Mouse (Mus musculus): Measurements from ENCODE around the gene Mapk8ip1. TPM values are rescaled to one million over a fixed set of nuclear protein-coding genes. Genes with fewer than 3 reads are reported as not detected.

Gene Mapk8ip1
- polyA plus RNA-seq (2017; shearing (Covaris generic)), result under 1 TPM; 0.36 to 0.45 TPM

DNA sequence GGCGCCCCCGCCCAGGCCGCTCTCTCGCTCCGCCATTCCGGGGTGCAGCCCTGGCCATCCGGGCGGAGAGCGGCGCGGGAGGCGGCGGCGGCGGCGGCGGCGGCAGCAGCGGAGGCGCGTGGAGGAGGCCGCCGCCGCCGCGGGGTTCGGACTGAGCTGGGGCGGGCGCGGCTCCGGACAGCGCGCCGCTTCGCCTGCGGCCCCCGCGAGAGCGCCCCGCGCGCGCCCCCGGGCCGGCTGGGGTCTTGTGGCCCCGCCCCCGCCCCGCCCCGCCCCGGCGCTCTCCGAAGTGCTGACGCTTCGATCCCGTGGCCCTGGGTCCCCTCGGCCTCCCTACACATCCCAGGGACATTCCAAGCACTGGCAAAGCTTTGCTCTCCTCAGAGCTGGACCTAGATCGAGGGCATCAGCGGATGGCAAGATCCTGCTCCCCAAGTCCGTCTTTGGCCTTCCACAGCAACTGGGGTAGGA is at the start of gene Mapk8ip1:
Gene Mapk8ip1, minus strand, starts transcription at position 173 of the 471 bp plus-strand sequence.
- ATAC-seq, result no peak

DNA sequence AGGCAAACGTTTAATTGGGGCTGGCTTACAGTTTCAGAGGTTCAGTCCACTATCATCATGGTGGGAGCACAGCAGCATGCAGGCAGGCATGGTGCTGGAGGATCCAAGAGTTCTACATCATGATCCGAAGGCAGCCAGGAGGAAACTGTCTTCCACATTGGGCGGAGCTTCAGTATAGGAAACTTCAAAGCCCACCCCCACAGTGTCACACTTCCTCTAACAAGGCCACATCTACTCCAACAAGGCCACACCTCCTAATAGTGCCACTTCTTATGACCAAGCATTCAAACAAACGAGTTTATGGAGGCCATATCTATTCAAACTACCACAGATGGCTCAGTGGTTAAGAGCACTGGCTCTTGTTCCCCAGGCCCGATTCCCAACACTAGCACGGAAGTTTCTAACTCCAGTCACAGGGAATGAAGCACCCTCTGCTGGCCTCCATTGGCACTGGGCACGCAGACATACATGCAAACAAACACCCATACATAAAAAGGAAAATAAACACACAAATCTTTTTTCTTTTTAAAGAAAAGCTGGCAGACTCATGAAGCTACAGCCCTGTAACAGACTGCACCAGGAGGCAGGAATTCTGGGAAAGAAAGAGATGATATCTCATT is 46.2 kb upstream of the Mapk8ip1 start:
- no peak for ATAC-seq

DNA sequence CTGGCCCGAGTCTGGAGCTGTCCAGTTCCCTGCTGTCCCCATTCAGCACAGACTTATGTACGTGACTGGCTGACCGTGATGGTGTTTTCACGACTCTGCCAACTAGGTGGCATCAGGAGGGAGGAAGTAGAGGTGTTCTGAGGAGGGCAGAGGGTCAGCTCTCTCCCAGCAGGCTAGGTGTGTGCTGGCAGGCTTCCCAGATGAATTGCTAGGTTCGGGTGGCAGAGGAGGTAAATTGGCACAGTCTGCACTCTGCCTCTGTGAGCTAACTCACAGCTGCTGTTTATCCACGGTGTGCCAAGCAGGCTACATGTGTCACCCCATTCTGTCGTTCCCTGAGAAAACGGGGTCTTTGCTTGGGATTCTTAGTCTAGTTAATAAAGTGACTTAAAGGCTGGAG is 45.6 kb upstream of the Mapk8ip1 start:
- no peak for ATAC-seq

DNA sequence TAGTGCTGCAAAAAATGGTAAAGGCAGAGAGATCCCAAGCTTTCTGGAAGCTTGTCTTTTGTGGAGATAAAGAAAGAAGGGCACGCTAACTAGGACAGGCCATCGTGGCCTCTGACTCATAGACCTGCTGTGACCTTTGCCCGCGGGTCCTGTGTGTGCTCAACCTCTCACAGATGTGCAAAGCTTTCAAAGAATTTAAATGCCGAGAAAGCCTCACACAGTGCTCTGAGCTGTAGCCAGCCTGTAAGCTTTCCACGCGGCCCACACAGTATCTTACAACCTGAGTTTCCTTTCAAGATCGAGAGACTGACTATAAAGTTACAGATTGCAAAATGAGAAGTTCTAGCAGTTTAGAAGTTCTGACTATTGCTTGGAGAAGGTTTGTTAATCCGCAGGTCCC is 44.8 kb upstream of the Mapk8ip1 start:
- ATAC-seq, result peak; percentile 53

DNA sequence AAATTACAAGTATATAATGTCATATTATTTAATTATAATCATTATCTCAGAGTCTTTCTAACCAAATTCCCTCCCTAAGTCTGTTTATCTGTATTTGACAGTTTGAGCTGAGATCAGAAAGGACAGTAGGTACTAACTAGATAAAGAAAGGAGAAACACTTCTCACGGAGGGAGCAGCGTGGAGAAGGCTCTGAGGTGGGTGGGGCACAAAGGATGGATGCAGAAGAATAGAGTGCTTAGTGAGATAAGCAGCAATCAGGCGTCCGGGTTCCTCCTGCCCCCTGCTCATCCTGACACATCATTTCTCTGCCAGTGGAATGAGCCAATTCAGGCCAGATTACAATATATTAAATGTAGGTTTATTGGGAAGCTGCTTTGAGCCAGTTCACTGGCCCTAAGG is 43.3 kb upstream of the Mapk8ip1 start:
- ATAC-seq, result no peak

DNA sequence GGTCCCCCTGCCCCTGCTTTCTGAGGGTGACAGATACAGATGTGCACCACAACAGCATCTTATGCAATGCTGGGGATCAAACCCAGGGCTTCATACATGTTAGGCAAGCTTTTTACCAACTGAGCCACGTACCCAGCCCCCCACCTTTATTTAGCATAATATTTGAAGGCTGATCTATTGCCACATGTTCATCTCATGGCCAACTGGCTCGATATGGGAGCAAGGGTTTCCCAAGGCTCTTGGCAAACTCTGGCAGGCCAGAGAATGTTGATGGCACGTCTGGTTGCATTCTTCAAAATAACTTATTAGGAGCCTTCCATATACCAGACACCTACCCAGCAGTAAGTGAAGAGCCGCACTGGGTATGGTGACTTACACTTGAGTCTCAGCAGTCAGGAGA is 42.2 kb upstream of the Mapk8ip1 start:
- ATAC-seq, result no peak

DNA sequence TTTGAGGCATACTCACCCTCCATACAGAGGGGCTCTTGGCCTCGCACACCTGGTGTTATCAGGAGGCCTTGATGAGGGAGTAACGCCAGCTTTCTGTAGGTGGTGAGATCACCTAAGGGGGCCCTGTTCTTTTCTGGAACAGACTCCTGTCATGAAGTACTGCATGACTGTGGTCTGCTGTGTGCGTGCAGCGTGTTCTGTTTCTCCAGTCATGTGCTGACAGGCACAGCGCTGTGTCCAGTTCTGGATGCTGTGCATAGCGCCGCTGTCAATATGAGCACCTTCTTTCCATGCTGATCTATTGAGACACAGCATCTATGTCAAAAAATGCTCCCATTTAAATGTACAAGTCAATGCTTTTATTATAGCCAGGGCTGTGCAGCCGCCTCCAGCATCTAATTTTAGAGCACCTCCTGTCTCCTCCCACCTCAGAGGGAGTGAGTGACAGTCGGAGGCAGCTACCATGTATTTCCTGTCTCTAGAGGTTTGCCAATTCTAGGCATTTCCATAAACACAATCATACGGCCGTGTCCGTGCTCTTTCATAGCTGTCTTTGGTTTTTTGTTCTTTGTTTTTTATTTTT is 41.4 kb upstream of the Mapk8ip1 start:
- peak; percentile 73 for ATAC-seq

DNA sequence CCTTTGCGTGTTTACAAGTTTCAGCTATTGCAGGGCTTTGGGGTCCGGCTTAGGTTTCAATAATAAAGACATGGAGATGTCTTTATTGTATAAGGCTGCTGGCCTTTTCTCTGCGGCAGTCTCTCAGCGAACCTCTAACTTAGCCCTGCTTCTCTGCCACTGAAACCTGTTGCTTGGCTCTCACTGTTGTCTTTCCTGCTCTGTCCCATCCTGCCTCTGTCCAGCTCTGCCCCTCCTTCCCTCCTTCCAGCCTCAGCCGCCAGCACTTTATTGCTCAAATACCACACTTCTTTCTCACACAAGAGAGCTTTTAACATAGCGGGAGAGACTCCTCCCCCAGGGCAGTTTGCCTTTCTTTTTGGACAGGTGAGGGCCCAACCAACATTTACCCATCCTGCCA is 39.4 kb upstream of the Mapk8ip1 start:
- no peak for ATAC-seq

DNA sequence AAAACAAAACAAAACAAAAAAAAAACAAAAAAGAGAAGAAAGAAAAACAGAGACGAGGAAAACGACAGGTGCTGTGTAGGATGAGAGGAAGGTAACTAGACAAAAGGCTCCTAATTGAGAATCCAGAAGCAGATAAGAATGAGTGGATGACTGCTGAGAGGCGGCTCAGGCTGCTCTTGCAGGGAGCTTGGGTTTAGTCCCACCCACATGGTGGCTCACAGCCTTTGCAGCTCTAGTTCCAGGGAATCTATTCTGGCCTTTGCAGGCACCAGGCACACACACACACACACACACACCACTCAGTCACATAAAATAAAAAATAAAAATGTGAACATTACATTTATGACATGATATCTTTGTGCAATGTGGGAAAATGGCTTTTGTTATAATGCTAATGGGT is 37.5 kb upstream of the Mapk8ip1 start:
- ATAC-seq, result no peak

DNA sequence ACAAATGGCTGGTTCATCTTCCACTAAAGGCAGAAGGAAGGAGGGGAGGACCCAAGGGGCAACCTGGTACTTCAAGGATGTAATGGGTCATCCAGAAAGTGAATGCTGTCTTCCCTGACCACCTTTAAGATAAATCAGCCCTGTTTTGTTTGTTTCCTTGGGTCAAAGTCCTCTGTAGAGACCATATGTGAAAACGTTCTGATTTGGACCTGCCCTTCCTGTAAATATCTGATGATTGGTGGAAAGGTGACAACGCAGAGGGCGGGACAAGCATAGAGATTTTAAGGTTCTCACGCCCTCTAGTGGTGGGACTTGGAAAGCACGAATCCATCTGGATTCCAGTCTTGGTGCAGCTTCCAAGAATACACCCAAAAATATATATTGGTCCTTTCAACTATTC is 36.8 kb upstream of the Mapk8ip1 start:
- ATAC-seq, result peak; percentile 21

DNA sequence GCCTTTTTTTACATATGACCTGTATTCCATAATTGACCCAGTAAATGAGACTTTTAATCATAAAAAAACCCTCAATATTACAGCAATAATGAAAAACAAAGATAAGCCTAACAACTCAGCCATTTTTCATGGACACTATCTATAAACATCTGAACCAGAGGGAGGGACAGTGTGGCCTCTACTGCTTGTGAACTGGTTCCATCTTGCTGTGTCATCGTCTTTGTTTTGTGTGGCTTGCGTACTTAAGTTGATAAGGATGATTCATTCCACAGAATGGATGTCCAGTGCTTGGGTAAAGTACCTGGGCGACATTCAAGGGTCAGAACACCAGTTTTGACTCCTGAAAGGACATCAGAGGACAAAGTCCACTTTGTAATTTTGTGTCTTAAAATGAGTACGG is 36.3 kb upstream of the Mapk8ip1 start:
- no peak for ATAC-seq

DNA sequence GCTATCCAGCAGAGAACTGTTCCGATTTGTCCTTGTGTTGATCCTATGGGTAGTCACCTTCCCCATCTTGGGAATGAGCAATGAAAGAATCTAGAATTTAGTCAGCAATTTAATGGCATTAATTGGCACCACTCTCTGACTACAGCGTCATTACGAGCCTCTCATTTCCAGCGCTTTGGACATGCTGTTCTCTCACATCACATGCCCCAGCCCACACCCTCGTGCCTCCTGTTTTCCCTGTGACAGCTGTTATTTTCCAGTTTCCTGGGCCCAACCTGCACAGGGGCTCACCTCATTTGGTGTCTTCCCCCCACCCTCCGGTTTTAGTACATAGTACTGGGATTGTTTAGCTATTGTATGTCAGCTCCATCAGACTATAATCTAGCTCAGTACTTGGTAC is 34.0 kb upstream of the Mapk8ip1 start:
- no peak for ATAC-seq

DNA sequence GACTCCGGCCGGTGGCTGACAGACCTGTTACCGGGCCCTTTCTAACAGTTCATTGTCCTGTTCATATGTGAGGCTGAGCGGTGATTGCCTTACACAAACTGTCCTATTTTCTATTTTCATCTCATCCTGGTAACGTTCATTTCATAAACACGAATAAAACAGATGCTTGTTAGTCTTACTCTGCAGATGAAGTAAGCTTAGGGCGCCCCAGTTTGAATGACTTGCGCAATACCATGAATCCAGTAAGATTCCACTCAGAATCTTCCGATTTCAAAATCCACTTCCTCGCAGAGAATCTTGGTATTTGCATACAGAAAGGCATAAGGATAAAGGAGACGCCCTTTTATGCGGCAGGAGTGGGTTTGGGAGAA is 33.3 kb upstream of the Mapk8ip1 start:
- ATAC-seq, result peak; percentile 1

DNA sequence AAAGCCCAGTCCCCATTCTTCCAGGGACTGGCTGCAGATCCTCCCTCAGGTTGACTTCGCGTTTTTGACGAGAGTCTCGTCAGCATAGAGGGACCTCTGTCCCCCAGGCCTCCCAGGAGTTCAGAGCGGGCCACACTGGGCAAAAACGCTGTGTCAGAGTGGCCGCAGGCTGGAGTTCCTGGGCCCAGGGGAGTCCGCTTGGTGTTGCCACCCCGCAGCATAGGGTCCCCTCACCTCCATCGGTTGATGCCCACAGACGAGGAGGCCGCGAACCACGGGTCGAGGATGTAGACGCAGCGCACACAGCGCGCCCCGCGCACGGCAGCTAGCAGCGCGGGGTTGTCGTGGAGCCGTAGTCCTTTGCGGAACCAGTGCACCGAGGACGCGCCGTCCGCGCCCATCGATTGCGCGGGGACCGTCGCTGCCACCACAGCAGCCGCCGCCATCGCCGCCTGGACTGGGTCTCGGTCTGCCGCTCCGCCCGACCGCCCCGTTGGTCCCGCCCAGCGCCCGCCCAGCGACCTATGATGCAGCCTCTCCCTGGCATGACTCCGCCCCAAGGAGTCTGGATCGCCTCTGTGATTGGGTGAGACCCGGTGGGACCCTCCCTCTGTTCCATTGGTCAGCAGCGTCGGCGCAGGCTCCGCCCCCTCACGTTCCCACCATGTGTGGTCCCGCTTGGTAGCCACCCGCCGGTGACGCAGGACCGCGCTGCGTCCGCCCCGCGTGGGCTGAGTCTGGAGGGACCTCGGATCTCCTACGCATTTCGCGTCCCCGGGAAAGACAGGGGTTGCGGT is 32.7 kb upstream of the Mapk8ip1 start, which contains the start of gene Cry2:
Gene Cry2, minus strand, starts transcription at position 466 of the 797 bp plus-strand sequence.
- ATAC-seq, result peak; percentile 94

DNA sequence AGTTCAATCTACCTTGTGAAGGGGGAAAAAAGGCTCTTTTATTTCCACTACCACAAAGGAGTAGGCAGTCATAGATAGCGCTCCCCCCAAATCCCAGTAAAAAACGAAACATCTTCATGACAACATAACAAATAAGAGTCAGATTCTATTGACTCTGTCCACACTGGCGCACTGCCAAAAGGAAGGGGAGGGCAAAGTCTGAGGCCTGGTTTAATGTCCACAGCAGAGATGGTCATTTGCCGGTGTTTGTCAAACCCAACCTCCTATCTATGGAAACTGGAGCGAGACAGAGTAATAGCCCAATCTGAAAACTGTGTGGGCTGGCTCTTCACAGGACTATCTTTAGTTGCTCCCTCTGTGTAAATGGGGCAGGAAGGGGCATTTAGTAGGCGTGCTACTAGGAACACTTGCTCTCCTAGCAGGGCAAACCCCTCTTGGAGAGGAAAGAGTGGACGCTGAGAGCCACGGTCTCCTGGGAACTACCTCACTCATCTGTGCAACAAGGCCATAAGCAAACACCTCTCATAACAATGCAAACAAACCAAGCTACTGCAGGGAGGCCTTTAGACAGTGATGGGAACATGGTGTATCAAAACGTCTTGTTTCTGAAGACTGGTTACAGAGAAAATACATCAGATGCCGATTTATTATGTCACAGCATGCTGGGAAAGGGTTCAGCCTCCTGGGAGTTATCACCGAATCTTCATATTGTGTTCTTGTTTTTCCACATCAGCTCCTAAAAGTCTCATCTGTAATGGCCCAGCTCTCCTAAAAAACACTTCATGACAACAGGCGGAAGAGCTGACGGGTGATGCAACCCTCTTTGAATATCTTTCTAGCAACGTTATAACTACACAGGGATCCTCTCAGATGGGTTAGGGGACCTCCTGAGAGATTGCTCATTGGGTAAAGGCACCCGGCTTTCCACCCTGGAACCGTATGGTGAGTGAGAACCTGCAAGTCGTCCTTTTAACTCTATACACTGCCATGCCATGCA is 31.5 kb upstream of the Mapk8ip1 start:
- ATAC-seq, result no peak

DNA sequence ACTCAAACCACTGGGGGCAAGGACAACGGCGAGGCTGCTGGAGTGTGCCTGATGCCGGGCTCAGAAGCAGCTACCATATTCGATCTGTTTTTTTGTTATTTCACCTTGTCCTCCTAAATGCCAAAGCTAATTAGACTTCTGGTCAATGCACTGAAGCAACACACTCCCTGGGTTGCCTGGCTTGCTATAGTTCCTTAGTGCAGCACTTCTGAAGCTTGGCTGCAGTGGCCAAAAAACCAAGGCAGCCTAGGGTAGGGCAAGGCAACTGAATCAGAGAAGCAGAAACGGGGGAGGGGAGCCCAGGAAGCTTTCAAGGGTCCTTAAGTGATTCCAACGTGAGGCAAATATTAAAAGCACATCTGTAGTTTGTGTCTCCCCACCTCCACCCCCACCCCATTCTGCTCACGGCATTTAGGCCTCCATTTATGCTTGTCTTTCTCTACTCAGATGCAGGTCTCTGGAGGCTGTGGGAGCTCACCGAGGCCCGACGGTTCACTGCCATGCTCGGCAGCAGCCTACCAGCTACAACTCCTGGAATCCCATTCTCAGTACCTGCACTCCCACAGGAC is 30.6 kb upstream of the Mapk8ip1 start:
- ATAC-seq, result no peak

DNA sequence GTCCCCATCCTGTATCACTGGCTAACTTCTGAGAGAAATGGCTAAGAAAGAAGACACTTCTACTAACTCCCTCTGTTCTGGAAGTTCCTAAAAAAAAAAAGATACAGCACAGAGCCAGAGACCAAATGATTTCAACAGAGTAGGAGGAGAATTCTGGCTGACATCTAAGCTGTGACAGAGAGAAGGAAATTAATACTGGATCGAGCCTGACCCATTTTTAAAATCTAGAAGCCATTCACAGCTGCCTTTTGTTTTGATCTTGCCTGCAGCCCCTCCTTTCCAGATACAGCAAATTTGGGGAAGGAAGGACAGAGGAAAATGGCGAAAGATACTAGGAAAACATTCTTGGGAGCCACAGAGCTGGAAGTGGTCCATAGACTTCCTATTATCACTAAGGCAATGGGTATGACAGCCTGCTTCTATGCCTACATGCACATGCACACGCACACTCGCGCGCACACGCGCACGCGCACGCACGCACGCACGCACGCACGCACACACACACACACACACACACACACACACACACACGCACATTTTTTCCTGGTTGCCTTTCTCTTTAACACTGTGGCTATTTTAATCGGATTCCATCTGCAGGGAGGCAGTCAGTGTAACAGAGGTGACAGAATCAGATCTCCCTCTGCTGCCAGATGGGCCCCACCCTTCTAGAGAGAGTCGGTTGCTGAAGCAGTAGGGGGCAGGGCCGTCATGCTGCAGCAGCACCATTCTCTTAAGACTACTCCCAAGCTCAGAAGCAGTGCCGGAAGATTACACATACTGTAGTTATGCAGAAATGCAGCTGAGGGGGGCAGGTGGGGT is 29.9 kb upstream of the Mapk8ip1 start:
- no peak for ATAC-seq

DNA sequence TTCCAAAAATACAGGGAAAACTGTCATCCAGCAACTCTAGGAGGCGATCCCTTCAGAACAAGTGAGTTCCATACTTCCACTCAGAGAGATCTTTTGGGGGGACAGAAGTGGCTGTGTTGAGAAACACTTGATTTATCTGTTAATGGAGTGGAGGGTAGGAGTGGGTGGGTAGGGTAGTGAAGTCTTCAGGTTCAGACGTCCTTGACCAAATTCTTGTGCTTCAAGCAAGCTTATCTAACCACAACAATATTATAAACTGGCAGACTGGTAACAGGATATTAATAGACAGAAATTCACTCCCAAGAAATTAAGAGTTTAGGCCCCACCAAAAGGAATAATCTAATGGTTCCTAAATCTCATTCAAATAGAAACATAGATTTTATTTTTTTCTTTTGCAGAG is 29.0 kb upstream of the Mapk8ip1 start:
- no peak for ATAC-seq

DNA sequence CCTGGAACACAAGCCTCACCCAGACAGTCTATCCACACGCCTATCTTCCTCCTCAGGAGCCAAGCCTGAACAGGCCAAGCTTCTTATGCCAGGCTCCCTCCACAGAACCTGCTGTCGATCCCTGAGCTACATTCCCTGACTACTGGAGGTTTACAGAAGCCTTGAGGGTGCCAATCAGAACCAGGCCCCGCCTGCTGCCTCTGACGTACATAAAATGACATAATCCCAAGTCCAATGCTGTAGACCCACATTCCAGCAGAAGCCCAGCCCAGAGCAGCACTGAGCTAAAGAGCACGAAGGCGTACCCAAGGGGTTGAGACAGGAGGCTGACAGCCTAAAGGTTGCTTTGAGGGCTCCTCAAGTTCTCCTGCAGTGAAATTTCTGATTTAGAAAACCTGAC is 26.8 kb upstream of the Mapk8ip1 start:
- ATAC-seq, result no peak

DNA sequence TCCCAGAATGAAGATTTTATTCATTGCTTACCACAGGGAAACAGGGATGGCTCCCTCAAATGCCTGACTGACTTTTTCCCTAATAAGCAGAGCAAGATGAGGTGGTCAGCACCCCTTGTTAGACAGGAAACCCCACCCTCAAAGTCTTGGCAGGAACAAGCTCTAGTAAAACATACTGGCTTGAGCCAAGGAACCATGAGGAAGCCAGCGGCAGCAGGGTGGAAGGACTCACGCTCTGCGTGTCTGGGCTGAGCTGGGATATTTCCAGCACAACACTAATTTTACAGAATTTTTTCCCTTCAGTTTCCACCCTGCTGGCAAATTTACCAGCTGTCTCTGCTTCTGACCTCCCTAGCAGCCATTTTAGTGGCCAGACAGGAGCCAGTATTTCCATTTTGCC is 25.4 kb upstream of the Mapk8ip1 start:
- no peak for ATAC-seq

DNA sequence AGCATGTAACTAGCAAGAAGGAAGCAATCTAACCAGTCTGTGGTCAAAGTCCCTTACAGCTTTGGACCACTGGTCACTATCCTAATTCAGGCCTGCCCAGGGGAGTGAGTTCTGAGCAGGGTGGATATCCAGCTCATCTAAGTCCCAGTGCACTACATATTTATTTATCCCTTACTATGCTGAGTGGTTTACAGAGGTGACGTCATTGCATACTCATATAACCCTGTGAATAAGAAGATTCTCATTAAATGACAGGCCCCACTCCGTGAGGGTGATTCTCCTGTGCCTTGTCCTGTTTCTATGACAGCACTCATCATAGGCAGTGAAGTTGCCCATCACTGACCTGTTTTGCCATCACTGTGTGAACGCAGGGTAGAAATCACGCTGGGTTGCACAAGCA is 24.3 kb upstream of the Mapk8ip1 start:
- ATAC-seq, result no peak
